Mouse (Mus musculus) hematopoietic multipotent progenitor cell, adult 10-12 weeks (in vitro differentiated cells): ENCODE data around the gene Pthlh. TPM values are rescaled to one million over a fixed set of nuclear protein-coding genes. Genes with fewer than 3 reads are reported as not detected.

Experiments used
- polyA plus RNA-seq: library from polyadenylated mRNA; stranded (reverse); fragments of >175 nt; gene quantifications from 2 replicates; pipeline ENCODE4 v1.2.3, GENCODE M21; 2012; ENCODE audit warnings: low replicate concordance

Gene Pthlh
- polyA plus RNA-seq = 0.09 TPM in 1 of 2 replicates, not detected in the other

GRCm38 (mm10) chr6:147263587-147264565 lies at the start of gene Pthlh:
Pthlh (minus strand) TSS chr6:147264183.

Other genes starting within 250 kb of the Pthlh start
- 0.11 TPM in 1 of 2 replicates, not detected in the other for gene Rep15, start 231.6 kb downstream of the Pthlh start, polyA plus RNA-seq
- gene Mrps35, start 221.4 kb downstream of the Pthlh start, polyA plus RNA-seq = 6.9 and 15.7 TPM in 2 replicates
- gene Mansc4, start 177.2 kb downstream of the Pthlh start, polyA plus RNA-seq = 0.16 and 0.56 TPM in 2 replicates
- 9.5 and 15.3 TPM in 2 replicates for gene Klhl42, start 172.8 kb downstream of the Pthlh start, polyA plus RNA-seq
- 9.4 and 11.2 TPM in 2 replicates for gene Ccdc91, start 211.6 kb upstream of the Pthlh start, polyA plus RNA-seq